Mouse (Mus musculus): ENCODE measurements at regions not wholly inside any gene's neighbourhood (a gene's known extent, or its start where the extent isn't known, plus 50 kb on each side); places are given as distances from the start of the nearest gene placed in this dataset.

GRCm38 (mm10) chr6:109533526-109533925 lies 705.1 kb downstream of the Edem1 start:
- DNase-seq (ENCODE audit: low read depth): peak; percentile 3
- TF ChIP-seq CTCF (IDR thresholded peaks at IDR 0.05; ENCODE audit: borderline replicate concordance, extremely low read depth, insufficient read depth, insufficient read length) (no peak), POLR2A (IDR thresholded peaks at IDR 0.05; ENCODE audit: borderline replicate concordance, extremely low read depth, insufficient read depth, insufficient read length, poor library complexity, severe bottlenecking) (no peak)

DNA sequence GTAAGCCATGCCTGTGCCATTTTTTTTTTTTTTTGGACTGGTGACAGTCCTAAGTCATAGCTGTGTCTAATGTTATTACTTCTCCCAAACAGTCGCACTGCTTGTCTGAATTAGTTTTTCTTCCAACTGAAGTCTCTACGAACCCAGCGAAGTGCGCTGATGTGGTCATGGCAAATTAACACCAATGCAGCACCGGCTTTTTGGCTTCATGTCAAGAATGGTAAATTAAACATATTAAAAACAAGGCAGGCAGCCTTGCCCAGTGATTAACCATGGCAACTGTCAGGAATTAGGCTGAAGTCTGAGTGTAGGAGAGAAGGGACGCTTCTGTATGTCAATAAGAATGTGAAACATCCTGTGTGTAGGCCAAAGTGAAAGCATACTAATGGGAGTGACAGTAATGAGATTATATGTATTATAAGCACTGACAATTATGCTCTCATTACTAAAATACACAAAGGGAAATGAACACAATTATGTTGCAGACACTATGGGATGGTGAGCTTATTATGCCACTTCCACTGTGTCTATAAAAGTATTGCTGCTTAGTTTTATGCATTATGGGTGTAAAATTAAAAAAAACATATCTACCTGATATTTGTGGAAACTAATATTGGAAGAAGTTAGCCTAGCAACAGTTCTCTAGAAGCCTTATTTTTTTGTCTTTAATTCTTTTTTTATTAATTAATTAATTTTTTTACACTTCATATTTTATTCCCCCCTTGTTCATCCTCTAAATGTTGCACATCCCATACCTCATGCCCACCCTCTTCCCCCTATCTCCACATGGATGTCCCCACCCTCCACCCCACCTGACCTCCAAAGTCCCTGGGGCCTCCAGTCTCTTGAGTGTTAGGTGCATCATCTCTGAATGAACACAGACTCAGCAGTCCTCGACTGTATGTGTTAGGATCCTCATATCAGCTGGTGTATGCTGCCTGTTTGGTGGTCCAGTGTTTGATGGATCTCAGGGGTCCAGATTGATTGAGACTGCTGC lies 714.8 kb downstream of the Edem1 start:
- TF ChIP-seq CTCF (IDR thresholded peaks at IDR 0.05; ENCODE audit: borderline replicate concordance, extremely low read depth, insufficient read depth, insufficient read length) (no peak), POLR2A (IDR thresholded peaks at IDR 0.05; ENCODE audit: borderline replicate concordance, extremely low read depth, insufficient read depth, insufficient read length, poor library complexity, severe bottlenecking) (no peak)

DNA sequence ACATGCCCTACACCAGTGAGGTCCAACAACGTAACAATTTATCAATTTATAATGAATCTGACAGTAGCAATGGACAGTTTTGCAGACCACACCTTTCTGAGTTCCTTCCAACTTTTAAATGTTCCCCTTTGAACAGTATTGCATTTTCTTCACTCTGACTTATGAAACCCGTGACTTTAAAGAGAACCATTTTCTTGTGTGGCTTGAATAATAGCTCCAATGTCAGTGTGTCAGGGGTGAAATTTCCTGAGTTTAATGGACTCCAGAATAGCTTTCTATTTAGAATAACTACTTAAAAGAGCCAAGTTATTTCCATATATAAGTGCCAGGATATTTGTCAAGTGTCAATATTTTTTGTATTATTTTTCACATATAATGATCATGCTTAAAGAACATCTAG lies 723.9 kb downstream of the Edem1 start:
- no peak for DNase-seq (ENCODE audit: low read depth)
- TF ChIP-seq CTCF (IDR thresholded peaks at IDR 0.05; ENCODE audit: borderline replicate concordance, extremely low read depth, insufficient read depth, insufficient read length) (no peak), POLR2A (IDR thresholded peaks at IDR 0.05; ENCODE audit: borderline replicate concordance, extremely low read depth, insufficient read depth, insufficient read length, poor library complexity, severe bottlenecking) (no peak)

More for the DNA sequence above, 714.8 kb downstream of the Edem1 start:
- DNase-seq (ENCODE audit: low read depth): peak; percentile 94
